Mouse (Mus musculus): ENCODE data around the gene Slc30a4.

DNA sequence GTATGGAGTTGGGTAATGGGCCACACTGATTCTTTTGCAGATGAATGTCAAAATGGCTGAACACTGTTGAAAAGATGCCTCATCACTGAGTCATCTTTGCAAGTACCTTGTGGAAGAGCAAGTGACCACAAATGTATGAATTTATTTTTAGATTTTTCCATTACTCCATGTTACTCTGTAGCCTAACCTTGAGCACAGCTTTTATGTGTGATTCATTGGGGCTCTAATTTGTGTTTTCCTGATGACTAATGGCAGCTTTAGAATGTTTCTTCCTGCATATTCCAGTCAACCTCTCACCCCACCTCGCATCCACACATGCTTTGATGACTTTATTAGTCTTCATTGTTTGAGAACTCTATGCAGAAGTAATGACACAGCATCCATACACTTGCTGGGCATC, 16.8 kb upstream of the Slc30a4 start:
- no peak for TF ChIP-seq CTCF (conservative IDR thresholded peaks at IDR 0.05; ENCODE audit: insufficient read depth, insufficient read length, low read depth, low read length)
- no peak for TF ChIP-seq POLR2A (IDR thresholded peaks at IDR 0.05; ENCODE audit: low read depth, low read length)

Measured in kidney, adult 2 months (tissue).